ENCODE assay signal across 21 mouse cellular contexts in genomic region chr8:83416878-83417277, GRCm38 (mm10). TPM values are rescaled to one million over a fixed set of nuclear protein-coding genes. Genes with fewer than 3 reads are reported as not detected.
A peak's percentile ranks its signal among the peaks of the same experiment; 100 is the strongest.
DNase-seq lines count a peak whose midpoint lies in the region; ATAC-seq and TF ChIP-seq lines count a peak whose summit lies in the region.
"Had no signal": no experiment of that assay in that cellular context is flagged by ENCODE, and none has a peak within 500 bp of the region (broad histone marks: within the 10 kb centered on the region; RNA-seq: fewer than 3 reads in every experiment).

No protein-coding gene starts in this region.

- no peak overlapping the region for H3K9ac ChIP-seq in intestine, postnatal 0 days (ENCODE audit: low read depth, low read length)
- H3K9ac ChIP-seq: embryonic facial prominence, embryonic 12.5 days; forebrain, embryonic 13.5 days; forebrain, embryonic 15.5 days; forebrain, postnatal 0 days had no signal

- DNase-seq in heart, adult 11 months: peak; percentile 31
- DNase-seq in heart, postnatal 25 days (ENCODE audit: low spot score): no peak
- DNase-seq in induced T-regulatory cell, adult 2 months (ENCODE audit: low read depth): peak; percentile 28
- DNase-seq: adrenal gland, adult 2 months; adrenal gland, postnatal 10 days; adrenal gland, postnatal 25 days; cerebellum, adult 11 months; cerebellum, adult 18-20 months; cerebellum, adult 9-10 months; cerebellum, postnatal 10 days; cerebellum, postnatal 25 days; forebrain, postnatal 0 days had no signal

- no peaks in the 10 kb centered on the region for H3K9me3 ChIP-seq in intestine, postnatal 0 days (ENCODE audit: control insufficient read depth)
- H3K9me3 ChIP-seq: embryonic facial prominence, embryonic 10.5 days; embryonic facial prominence, embryonic 12.5 days; forebrain, embryonic 13.5 days; forebrain, embryonic 15.5 days; G1E had no signal

- no peaks in the 10 kb centered on the region for H3K4me1 ChIP-seq in intestine, postnatal 0 days (replicated peaks; ENCODE audit: control insufficient read depth, insufficient read depth, low read length)
- H3K4me1 ChIP-seq: embryonic facial prominence, embryonic 10.5 days; embryonic facial prominence, embryonic 12.5 days; forebrain, embryonic 13.5 days; forebrain, embryonic 15.5 days had no signal

- H3K4me3 ChIP-seq in intestine, postnatal 0 days (ENCODE audit: low read depth, low read length): no peak overlapping the region
- H3K4me3 ChIP-seq: embryonic facial prominence, embryonic 10.5 days; embryonic facial prominence, embryonic 12.5 days; forebrain, embryonic 13.5 days; forebrain, embryonic 15.5 days had no signal

- intact Hi-C loops in heart, postnatal 25 days (cut with DNase I): no loop called here

- no peak overlapping the region for H3K27ac ChIP-seq in intestine, postnatal 0 days (ENCODE audit: low read depth, low read length)
- H3K27ac ChIP-seq: embryonic facial prominence, embryonic 10.5 days; embryonic facial prominence, embryonic 12.5 days; forebrain, embryonic 13.5 days; forebrain, embryonic 15.5 days had no signal

- H3K4me2 ChIP-seq in intestine, postnatal 0 days (replicated peaks; ENCODE audit: low read depth): no peak overlapping the region
- H3K4me2 ChIP-seq: embryonic facial prominence, embryonic 12.5 days; forebrain, embryonic 13.5 days; forebrain, embryonic 15.5 days had no signal

- H3K27me3 ChIP-seq in intestine, postnatal 0 days (replicated peaks; ENCODE audit: control insufficient read depth, insufficient read depth, low read length): no peaks in the 10 kb centered on the region
- H3K27me3 ChIP-seq: embryonic facial prominence, embryonic 12.5 days; forebrain, embryonic 13.5 days; forebrain, embryonic 15.5 days; Patski had no signal

- no peak for ATAC-seq in activated CD4-positive, CD25-positive, alpha-beta regulatory T cell, adult 4 months
- ATAC-seq in intestine, postnatal 0 days: no peak
- ATAC-seq: forebrain, embryonic 13.5 days; forebrain, embryonic 15.5 days; forebrain, postnatal 0 days; Patski had no signal

- WGBS in intestine, postnatal 0 days: 94% methylated on average over 15 of the region's 15 CpGs

- no peaks in the 10 kb centered on the region for H3K36me3 ChIP-seq in intestine, postnatal 0 days (ENCODE audit: control insufficient read depth, insufficient read depth)
- H3K36me3 ChIP-seq: embryonic facial prominence, embryonic 10.5 days; embryonic facial prominence, embryonic 12.5 days; forebrain, embryonic 15.5 days; G1E had no signal

- no peak for TF ChIP-seq CTCF in intestine, postnatal 0 days (IDR thresholded peaks at IDR 0.05; ENCODE audit: low read depth)

RNA-seq across cellular contexts. Expression of gene Clgn, which starts 27.2 kb away (rescaled TPM):
- total RNA-seq in heart, postnatal 25 days (2021): not detected
- under 1 TPM in 1 of 2 experiments, not detected in 1; 0.15 TPM for polyA plus RNA-seq in activated CD4-positive, CD25-positive, alpha-beta regulatory T cell, adult 4 months (2017; shearing (Covaris generic))
- 0.13 and 0.18 TPM in 2 replicates for polyA plus RNA-seq in intestine, postnatal 0 days (2015; fragmentation: Nextera tagmentation; extraction: Ambion mirVana)
- polyA plus RNA-seq: adrenal gland, adult 2 months; C2C12; G1E; Patski had no signal

RNA-seq across cellular contexts. Expression of gene Scoc, which starts 41.3 kb away (rescaled TPM):
- total RNA-seq in heart, postnatal 25 days (2021): 10 to 100 TPM; 45.3 to 48.1 TPM
- 10 to 100 TPM; 22.6 to 27.6 TPM for polyA plus RNA-seq in activated CD4-positive, CD25-positive, alpha-beta regulatory T cell, adult 4 months (2017; shearing (Covaris generic))
- 90.6 and 97.8 TPM in 2 replicates for polyA plus RNA-seq in intestine, postnatal 0 days (2015; fragmentation: Nextera tagmentation; extraction: Ambion mirVana)
